Mouse (Mus musculus) limb, embryonic 14.5 days (tissue): Measurements from ENCODE around the gene Fam20c. TPM values are rescaled to one million over a fixed set of nuclear protein-coding genes. Genes with fewer than 3 reads are reported as not detected.

Experiments used
- ATAC-seq: fragments of 200-750 bp; cut with Nextera tagmentation; 2 replicates; pipeline ENCODE4 v1.8.0; 2017; ENCODE audit warnings: low read depth, moderate number of reproducible peaks, moderate TSS enrichment; ENCODE audit not compliant: low FRiP score
- DNase-seq: peaks from one replicate; pipeline ENCODE4 v3.0.0-alpha.2; 2015; ENCODE audit warnings: low spot score
- H3K27ac ChIP-seq: fragments of 300-500 bp; sonication (generic); replicated peaks from 2 replicates; pipeline ENCODE4 v1.5.1; 2014; ENCODE audit warnings: low read depth, mild to moderate bottlenecking, low read length, moderate library complexity, mixed read lengths
- H3K27me3 ChIP-seq: fragments of 300-500 bp; sonication (generic); 2 replicates; pipeline ENCODE4 v1.6.1; 2014; ENCODE audit warnings: low read length, mixed read lengths; ENCODE audit not compliant: control insufficient read depth, insufficient read depth
- H3K36me3 ChIP-seq: fragments of 300-500 bp; sonication (generic); 2 replicates; pipeline ENCODE4 v1.6.1; 2014; ENCODE audit warnings: mild to moderate bottlenecking, low read length, moderate library complexity, mixed read lengths; ENCODE audit not compliant: control insufficient read depth, insufficient read depth
- H3K4me1 ChIP-seq: fragments of 300-500 bp; sonication (generic); 2 replicates; pipeline ENCODE4 v1.6.1; 2014; ENCODE audit warnings: antibody characterized with exemption, low read length, mixed read lengths; ENCODE audit not compliant: control insufficient read depth, insufficient read depth
- H3K4me2 ChIP-seq: fragments of 300-500 bp; sonication (generic); replicated peaks from 2 replicates; pipeline ENCODE4 v1.6.1; 2014; ENCODE audit warnings: low read depth, mild to moderate bottlenecking, low read length, moderate library complexity; ENCODE audit not compliant: severe bottlenecking
- H3K4me3 ChIP-seq: fragments of 300-500 bp; sonication (generic); replicated peaks from 2 replicates; pipeline ENCODE4 v1.5.1; 2014; ENCODE audit warnings: low read length
- H3K9ac ChIP-seq: fragments of 300-500 bp; sonication (generic); 2 replicates; pipeline ENCODE4 v1.6.1; 2014; ENCODE audit warnings: mild to moderate bottlenecking, low read depth, low read length, moderate library complexity; ENCODE audit not compliant: severe bottlenecking
- H3K9me3 ChIP-seq: fragments of 300-500 bp; sonication (generic); 2 replicates; pipeline ENCODE4 v1.6.1; 2016; ENCODE audit warnings: low read length; ENCODE audit not compliant: control insufficient read depth
- POLR2A ChIP-seq: fragments of 200-500 bp; IDR thresholded peaks from 2 replicates; pipeline ENCODE4 v1.8.0; 2012; ENCODE audit warnings: inconsistent platforms, mild to moderate bottlenecking, moderate library complexity, borderline replicate concordance; ENCODE audit not compliant: insufficient read depth, insufficient read length; ENCODE audit errors: extremely low read depth
- WGBS: fragments of 180-500 bp; shearing (Covaris S2); extraction: QIAGEN DNeasy Blood & Tissue Kit; methylation state at CpG from one replicate; pipeline ENCODE4 v1.1.7; 2014; 5-methylcytosine and 5-hydroxymethylcytosine counted together
- polyA plus RNA-seq, 2 experiments: library from polyadenylated mRNA; depleted of rRNA in 1 of 2; stranded (reverse) in 1 of 2; unstranded in 1 of 2; fragments of >200 nt; fragmentation: Nextera tagmentation in 1 of 2; extraction: Ambion mirVana in 1 of 2; gene quantifications; 2 replicates each; pipeline versions ENCODE4 v1.2.1 to v1.2.3; 2012 to 2014

Fam20c gene
- polyA plus RNA-seq, 2 experiments: 10.6 to 10.9 TPM

DNA sequence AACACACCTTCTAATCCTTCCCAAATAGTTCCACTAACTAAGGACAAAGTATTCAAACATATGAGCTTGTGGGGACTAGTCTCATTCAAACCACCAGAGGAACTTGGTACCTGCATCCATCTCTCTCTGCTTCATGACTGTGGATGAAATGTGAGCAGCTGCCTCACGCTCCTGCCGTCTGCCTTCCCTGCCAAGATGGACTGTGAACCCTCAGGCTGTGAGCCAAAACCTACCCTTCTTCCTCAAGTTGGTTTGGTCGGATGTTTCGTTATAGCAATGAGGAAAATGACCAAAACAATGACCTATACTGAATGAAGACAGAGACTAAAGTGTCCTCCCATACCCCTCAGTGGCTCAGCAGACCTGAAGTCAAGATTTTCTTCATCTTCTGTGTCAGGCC lies 86.7 kb downstream of the Fam20c start:
- no peak overlapping the region for H3K9ac ChIP-seq
- no peak overlapping the region for H3K4me2 ChIP-seq
- no peak overlapping the region for H3K27ac ChIP-seq
- H3K27me3 ChIP-seq: no peaks in the 10 kb centered on the region
- TF ChIP-seq POLR2A: no peak
- H3K4me1 ChIP-seq: no peaks in the 10 kb centered on the region
- no peak for DNase-seq
- H3K36me3 ChIP-seq: no peaks in the 10 kb centered on the region
- no peaks in the 10 kb centered on the region for H3K9me3 ChIP-seq
- 94% methylated on average over 4 of the region's 4 CpGs for WGBS
- no peak for ATAC-seq
- no peak overlapping the region for H3K4me3 ChIP-seq

DNA sequence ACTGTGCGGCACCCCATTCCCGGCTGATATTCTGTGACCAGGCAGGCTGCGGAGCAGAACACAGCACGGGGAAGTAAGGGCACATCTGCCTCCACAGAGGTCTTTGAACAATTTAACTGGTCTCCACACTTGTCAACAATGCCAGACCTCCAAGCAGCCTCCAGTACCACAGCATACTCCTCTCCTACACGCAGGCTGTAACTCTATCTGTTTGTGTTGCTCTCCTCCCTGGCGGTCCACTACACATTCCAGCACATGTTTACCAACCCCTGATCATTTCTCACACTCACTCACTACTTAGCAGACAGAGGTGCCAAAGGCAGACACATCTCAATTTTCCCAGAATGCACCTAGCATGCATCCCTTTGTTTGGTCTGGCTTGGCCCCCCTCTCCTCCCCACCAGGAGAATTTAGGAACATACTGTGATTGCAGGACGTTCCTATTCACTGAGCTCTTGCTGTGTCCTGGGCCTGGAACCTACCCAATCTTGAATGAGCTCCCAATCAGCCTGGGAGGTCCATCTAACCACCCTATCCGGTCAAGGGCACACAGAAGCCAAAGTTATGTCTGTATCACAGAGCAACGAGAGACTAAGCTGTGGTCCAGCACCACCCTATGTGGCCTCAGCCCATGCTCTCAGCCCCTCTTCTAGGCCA lies 89.0 kb downstream of the Fam20c start:
- H3K4me3 ChIP-seq: no peak overlapping the region

DNA sequence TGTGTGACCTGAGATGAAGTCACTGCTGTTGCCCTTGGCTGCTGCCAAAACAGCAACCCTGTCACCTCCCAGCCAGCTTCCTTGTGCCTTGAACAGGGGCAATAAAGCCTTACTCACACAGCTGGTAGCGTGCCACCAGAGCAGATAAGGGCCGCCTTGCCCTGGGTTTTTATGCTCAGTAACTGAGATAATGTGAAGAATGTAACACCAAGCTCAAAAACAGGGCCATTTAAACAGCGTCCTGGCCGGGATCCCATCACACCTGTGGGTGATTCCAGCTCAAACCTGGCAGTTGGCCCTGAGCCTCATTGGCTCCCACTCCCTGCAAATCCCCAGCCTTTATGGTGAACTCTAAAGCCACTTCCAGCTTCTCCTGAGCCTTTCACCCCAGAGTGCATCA lies 92.2 kb downstream of the Fam20c start:
- H3K27me3 ChIP-seq: no peaks in the 10 kb centered on the region
- H3K4me2 ChIP-seq: no peak overlapping the region
- H3K9me3 ChIP-seq: no peaks in the 10 kb centered on the region
- no peak overlapping the region for H3K27ac ChIP-seq
- H3K4me3 ChIP-seq: no peak overlapping the region
- ATAC-seq (no peak), DNase-seq (no peak)
- H3K9ac ChIP-seq: no peak overlapping the region
- 16% methylated on average over 4 of the region's 4 CpGs for WGBS
- no peaks in the 10 kb centered on the region for H3K36me3 ChIP-seq
- no peaks in the 10 kb centered on the region for H3K4me1 ChIP-seq
- TF ChIP-seq POLR2A: no peak

More for the DNA sequence above, 89.0 kb downstream of the Fam20c start:
- Histone ChIP-seq H3K27ac (no peak overlapping the region), H3K36me3 (no peaks in the 10 kb centered on the region), H3K9me3 (no peaks in the 10 kb centered on the region), H3K4me2 (no peak overlapping the region), H3K27me3 (no peaks in the 10 kb centered on the region), H3K9ac (no peak overlapping the region), H3K4me1 (no peaks in the 10 kb centered on the region)
- ATAC-seq (no peak), DNase-seq (no peak)
- TF ChIP-seq POLR2A: no peak
- WGBS: 69% methylated on average over 9 of the region's 9 CpGs

DNA sequence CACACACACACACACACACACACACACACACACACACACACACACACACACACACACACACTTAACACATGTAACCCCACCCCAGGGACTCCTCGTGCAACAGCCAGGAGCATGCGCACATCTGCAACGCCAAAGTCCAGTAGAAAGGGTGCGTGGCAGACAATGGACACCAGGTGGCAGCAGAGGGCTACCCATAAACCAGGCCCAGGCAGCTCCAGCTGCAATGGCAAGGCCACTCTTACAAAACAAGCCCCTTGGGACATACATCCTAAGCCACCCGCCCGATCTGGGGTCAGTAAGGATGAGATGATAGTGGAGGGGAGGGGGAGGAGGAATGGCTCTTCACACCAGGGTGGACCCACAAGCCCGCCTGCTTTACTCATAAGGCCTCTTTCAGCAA lies 93.8 kb downstream of the Fam20c start:
- H3K27me3 ChIP-seq: no peaks in the 10 kb centered on the region
- H3K4me1 ChIP-seq: no peaks in the 10 kb centered on the region
- WGBS: 8% methylated on average over 7 of the region's 7 CpGs
- no peak overlapping the region for H3K27ac ChIP-seq
- H3K4me2 ChIP-seq: no peak overlapping the region
- ATAC-seq (peak; percentile 78), DNase-seq (peak; percentile 88)
- TF ChIP-seq POLR2A: no peak
- no peaks in the 10 kb centered on the region for H3K9me3 ChIP-seq
- H3K4me3 ChIP-seq: no peak overlapping the region
- H3K36me3 ChIP-seq: no peaks in the 10 kb centered on the region
- no peak overlapping the region for H3K9ac ChIP-seq

DNA sequence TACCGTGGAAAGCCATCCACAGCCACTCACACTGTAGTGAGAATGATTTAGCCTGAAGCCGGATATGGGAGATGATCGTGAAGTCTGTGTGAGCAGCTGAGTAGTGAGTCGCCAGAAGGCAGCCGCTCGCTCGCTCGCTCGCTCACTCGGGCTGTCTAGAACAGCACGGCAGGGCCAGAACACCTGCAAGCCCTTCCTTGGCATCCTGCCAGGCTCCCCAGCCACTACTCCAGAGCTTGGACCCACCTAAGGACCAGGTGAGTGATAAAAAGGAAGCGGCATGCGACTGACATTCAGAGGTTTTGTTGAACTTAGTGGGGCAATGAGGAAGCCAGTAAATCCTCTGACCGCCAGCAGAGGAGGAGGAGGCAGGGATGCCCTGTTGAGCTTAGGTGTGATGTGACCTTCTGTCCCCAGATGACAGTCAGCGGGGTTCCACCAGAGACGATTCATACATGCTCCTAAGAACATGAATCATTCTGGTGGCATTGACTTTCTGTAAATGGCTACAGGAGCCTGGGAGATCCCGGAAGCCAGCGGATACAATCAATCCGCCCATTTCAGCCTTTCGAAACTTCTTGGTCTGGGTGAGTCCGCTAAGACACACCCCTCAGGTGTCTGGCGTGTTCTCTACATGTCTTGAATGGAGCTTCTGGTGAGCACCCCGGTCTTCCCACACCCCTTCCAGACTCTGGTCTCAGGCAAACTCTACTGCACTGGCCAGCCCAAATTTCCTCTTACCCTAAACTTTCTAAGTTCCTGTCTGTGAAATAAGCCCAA lies 95.6 kb downstream of the Fam20c start:
- Histone ChIP-seq H3K27ac (no peak overlapping the region), H3K4me1 (no peaks in the 10 kb centered on the region), H3K4me2 (no peak overlapping the region), H3K36me3 (no peaks in the 10 kb centered on the region), H3K27me3 (no peaks in the 10 kb centered on the region), H3K9ac (no peak overlapping the region), H3K4me3 (no peak overlapping the region), H3K9me3 (no peaks in the 10 kb centered on the region)
- 57% methylated on average over 23 of the region's 23 CpGs for WGBS
- ATAC-seq (no peak), DNase-seq (no peak)
- no peak for TF ChIP-seq POLR2A
